Mouse (Mus musculus): ENCODE measurements around the gene Fat2. TPM values are rescaled to one million over a fixed set of nuclear protein-coding genes. Genes with fewer than 3 reads are reported as not detected.
A peak's percentile ranks its signal among the peaks of the same experiment; 100 is the strongest.

The Fat2 gene
- polyA plus RNA-seq, 1 experiment from 2014 or later, result 0.24 TPM

- Histone ChIP-seq H3K9me3 (ENCODE audit: control insufficient read depth, low read length) (no peaks in the 10 kb centered on the region), H3K27ac (replicated peaks; ENCODE audit: low read depth, low read length) (peak within 1 kb of the TSS; percentile 41; the same call in 1 of the 2 replicates), H3K4me2 (ENCODE audit: low read length) (peak within 1 kb of the TSS; percentile 99), H3K36me3 (ENCODE audit: control insufficient read depth, insufficient read depth, low read length) (no peaks in the 10 kb centered on the region), H3K9ac (replicated peaks; ENCODE audit: low read length) (peak within 1 kb of the TSS; percentile 81), H3K4me3 (replicated peaks; ENCODE audit: low read depth, low read length) (peak within 1 kb of the TSS; percentile 76), H3K4me1 (ENCODE audit: control insufficient read depth, insufficient read depth, low read length) (peaks cover 15% of the 10 kb centered on the region; the same call in 1 of the 2 replicates), H3K27me3 (ENCODE audit: control insufficient read depth, insufficient read depth, low read length) (no peaks in the 10 kb centered on the region)
- ATAC-seq (ENCODE audit: low FRiP score, low TSS enrichment) (peak; percentile 93), DNase-seq (peak; percentile 98)
- whole genome bisulfite sequencing, result under 1% methylated on average over 31 of the region's 31 CpGs
These were observed 132.2 kb downstream of the Fat2 start, which contains the start of gene Slc36a1 for GRCm38 (mm10) chr11:55204159-55204596. Slc36a1 (plus strand) TSS chr11:55204350.

Other genes with a start within 250 kb of the Fat2 start
- 23.4 and 23.6 TPM in 2 replicates for gene Gm2a, start 238.4 kb downstream of the Fat2 start, polyA plus RNA-seq (2014; fragmentation: Nextera tagmentation; extraction: Ambion mirVana)
- not detected in 2 replicates for gene Slc36a3, start 184.9 kb downstream of the Fat2 start, polyA plus RNA-seq (2014; fragmentation: Nextera tagmentation; extraction: Ambion mirVana)
- gene Slc36a2, start 151.5 kb downstream of the Fat2 start, polyA plus RNA-seq (2014; fragmentation: Nextera tagmentation; extraction: Ambion mirVana), result 0.12 TPM in 1 of 2 replicates, not detected in the other
- gene Slc36a1, start 132.2 kb downstream of the Fat2 start, polyA plus RNA-seq (2014; fragmentation: Nextera tagmentation; extraction: Ambion mirVana), result 3.1 and 3.6 TPM in 2 replicates
- gene Sparc, start 86.6 kb upstream of the Fat2 start, polyA plus RNA-seq (2014; fragmentation: Nextera tagmentation; extraction: Ambion mirVana), result 240 and 427 TPM in 2 replicates
- 244 and 294 TPM in 2 replicates for gene Atox1, start 124.7 kb upstream of the Fat2 start, polyA plus RNA-seq (2014; fragmentation: Nextera tagmentation; extraction: Ambion mirVana)
- gene G3bp1, start 133.1 kb upstream of the Fat2 start, polyA plus RNA-seq (2014; fragmentation: Nextera tagmentation; extraction: Ambion mirVana), result 83.6 and 125 TPM in 2 replicates